Mouse (Mus musculus) MEL (cell line): ENCODE data around the gene Runx3. TPM values are rescaled to one million over a fixed set of nuclear protein-coding genes. Genes with fewer than 3 reads are reported as not detected.

ENCODE experiments used
- DNase-seq: peaks from one replicate; pipeline ENCODE4 v3.0.0; 2011; ENCODE audit warnings: low read depth, low spot score
- H3K27ac ChIP-seq: 2 replicates; pipeline ENCODE4 v1.5.1; 2012; ENCODE audit warnings: low read depth, mild to moderate bottlenecking, control low read depth, low read length, moderate library complexity; ENCODE audit not compliant: control insufficient read depth
- H3K27me3 ChIP-seq, 2 experiments: fragments of 150-350 bp in 1 of 2; sonication (generic) in 1 of 2; 2 replicates each; pipeline ENCODE4 v1.6.1; 2012; ENCODE audit warnings: low read length in 2 of 2, mild to moderate bottlenecking in 2 of 2, improper control_type of control experiment in 1 of 2, moderate library complexity in 1 of 2; ENCODE audit not compliant: insufficient read depth in 2 of 2, control insufficient read depth in 1 of 2
- H3K36me3 ChIP-seq, 2 experiments: 2 replicates each; pipeline ENCODE4 v1.6.1; 2012 to 2014; ENCODE audit warnings: low read length in 2 of 2, improper control_type of control experiment in 1 of 2, inconsistent platforms in 1 of 2, mild to moderate bottlenecking in 1 of 2; ENCODE audit not compliant: insufficient read depth in 2 of 2, control insufficient read depth in 1 of 2
- H3K4me1 ChIP-seq, 2 experiments: fragments of 150-350 bp in 1 of 2; sonication (generic) in 1 of 2; 2 replicates each; pipeline ENCODE4 v1.6.1; 2012; ENCODE audit warnings: low read length in 2 of 2, improper control_type of control experiment in 1 of 2, mild to moderate bottlenecking in 1 of 2; ENCODE audit not compliant: insufficient read depth in 2 of 2, control insufficient read depth in 1 of 2
- H3K4me3 ChIP-seq, 2 experiments: fragments of 150-350 bp in 1 of 2; sonication (generic) in 1 of 2; 2 replicates each; pipeline ENCODE4 v1.5.1; 2012; ENCODE audit warnings: low read depth in 2 of 2, low read length in 2 of 2, mild to moderate bottlenecking in 2 of 2, moderate library complexity in 2 of 2, control low read depth in 1 of 2, improper control_type of control experiment in 1 of 2; ENCODE audit not compliant: control insufficient read depth in 1 of 2, insufficient read depth in 1 of 2
- H3K79me2 ChIP-seq: 2 replicates; pipeline ENCODE4 v1.6.1; 2012; ENCODE audit warnings: mild to moderate bottlenecking, low read length, moderate library complexity; ENCODE audit not compliant: control insufficient read depth, poor library complexity, insufficient read depth
- H3K9ac ChIP-seq: 2 replicates; pipeline ENCODE4 v1.6.1; 2012; ENCODE audit warnings: low read depth, mild to moderate bottlenecking, control low read depth, low read length, moderate library complexity; ENCODE audit not compliant: control insufficient read depth, poor library complexity, severe bottlenecking
- H3K9me3 ChIP-seq: fragments of 150-350 bp; sonication (generic); replicated peaks from 2 replicates; pipeline ENCODE4 v1.6.1; 2012; ENCODE audit warnings: mild to moderate bottlenecking, low read length, improper control_type of control experiment, moderate library complexity; ENCODE audit not compliant: insufficient read depth
- CHD2 ChIP-seq: IDR thresholded peaks from 2 replicates; pipeline ENCODE4 v1.6.1; 2011; ENCODE audit warnings: low read length, improper control_type of control experiment
- ELF1 ChIP-seq: IDR thresholded peaks from 2 replicates; pipeline ENCODE4 v1.6.1; 2014; ENCODE audit warnings: low read depth, mild to moderate bottlenecking, inconsistent platforms, low read length, improper control_type of control experiment, moderate library complexity
- ETS1 ChIP-seq: IDR thresholded peaks from 2 replicates; pipeline ENCODE4 v1.6.1; 2012; ENCODE audit warnings: low read depth, mild to moderate bottlenecking, inconsistent platforms, low read length, improper control_type of control experiment, moderate library complexity
- GABPA ChIP-seq: IDR thresholded peaks from 2 replicates; pipeline ENCODE4 v1.6.1; 2012; ENCODE audit warnings: low read depth, mild to moderate bottlenecking, inconsistent platforms, low read length, improper control_type of control experiment, moderate library complexity
- GATA1 ChIP-seq: IDR thresholded peaks from 2 replicates; pipeline ENCODE4 v1.6.1; 2011; ENCODE audit warnings: low read depth, low read length, improper control_type of control experiment
- JUND ChIP-seq: IDR thresholded peaks from 2 replicates; pipeline ENCODE4 v1.6.1; 2011; ENCODE audit warnings: low read depth, mild to moderate bottlenecking, improper control_type of control experiment, low read length
- KAT2A ChIP-seq: conservative IDR thresholded peaks from 2 replicates; pipeline ENCODE4 v1.6.1; 2012; ENCODE audit warnings: low read depth, low read length, improper control_type of control experiment, inconsistent platforms
- MAZ ChIP-seq: IDR thresholded peaks from 2 replicates; pipeline ENCODE4 v1.6.1; 2012; ENCODE audit warnings: low read depth, mild to moderate bottlenecking, inconsistent platforms, low read length, improper control_type of control experiment
- MEF2A ChIP-seq: IDR thresholded peaks from 2 replicates; pipeline ENCODE4 v1.6.1; 2014; ENCODE audit warnings: low read depth, mild to moderate bottlenecking, inconsistent platforms, low read length, improper control_type of control experiment; ENCODE audit not compliant: poor library complexity, insufficient replicate concordance, severe bottlenecking; ENCODE audit errors: extremely low read depth
- MXI1 ChIP-seq: IDR thresholded peaks from 2 replicates; pipeline ENCODE4 v1.6.1; 2011; ENCODE audit warnings: mild to moderate bottlenecking, low read depth, low read length, improper control_type of control experiment
- NELFE ChIP-seq: IDR thresholded peaks from 2 replicates; pipeline ENCODE4 v1.6.1; 2011; ENCODE audit warnings: low read depth, low read length, improper control_type of control experiment
- POLR2AphosphoS5 ChIP-seq: IDR thresholded peaks from 2 replicates; pipeline ENCODE4 v1.6.1; 2012; ENCODE audit warnings: low read depth, borderline replicate concordance, mild to moderate bottlenecking, inconsistent platforms, low read length, moderate library complexity, mixed read lengths
- SIN3A ChIP-seq: IDR thresholded peaks from 2 replicates; pipeline ENCODE4 v1.6.1; 2012; ENCODE audit warnings: low read length, improper control_type of control experiment, inconsistent platforms
- SMC3 ChIP-seq: IDR thresholded peaks from 2 replicates; pipeline ENCODE4 v1.6.1; 2011; ENCODE audit warnings: low read depth, low read length, improper control_type of control experiment
- TCF12 ChIP-seq: IDR thresholded peaks from 2 replicates; pipeline ENCODE4 v1.6.1; 2014; ENCODE audit warnings: low read depth, mild to moderate bottlenecking, inconsistent platforms, low read length, improper control_type of control experiment, moderate library complexity
- UBTF ChIP-seq: IDR thresholded peaks from 2 replicates; pipeline ENCODE4 v1.6.1; 2012; ENCODE audit warnings: low read depth, mild to moderate bottlenecking, inconsistent platforms, low read length, improper control_type of control experiment, moderate library complexity, borderline replicate concordance; ENCODE audit not compliant: insufficient read depth
- ZKSCAN1 ChIP-seq: IDR thresholded peaks from 2 replicates; pipeline ENCODE4 v1.6.1; 2012; ENCODE audit warnings: low read depth, mild to moderate bottlenecking, inconsistent platforms, low read length, improper control_type of control experiment, moderate library complexity
- ZMIZ1 ChIP-seq: IDR thresholded peaks from 2 replicates; pipeline ENCODE4 v1.6.1; 2012; ENCODE audit warnings: low read depth, mild to moderate bottlenecking, inconsistent platforms, low read length, improper control_type of control experiment, moderate library complexity
- polyA plus RNA-seq, 2 experiments: library from polyadenylated mRNA; stranded (reverse) in 1 of 2; unstranded in 1 of 2; fragments of >175 nt in 1 of 2; fragments of >200 nt in 1 of 2; gene quantifications; 2 replicates each; pipeline versions ENCODE4 v1.2.1 to v1.2.4; 2012; ENCODE audit warnings: low replicate concordance in 2 of 2, low read depth in 1 of 2; ENCODE audit not compliant: insufficient read length in 2 of 2, insufficient read depth in 1 of 2, missing spikeins in 1 of 2
- total RNA-seq: library from RNA; depleted of rRNA; stranded (reverse); fragments of 300-350 nt; gene quantifications from 2 replicates; pipeline ENCODE4 v1.2.3, GENCODE M21; 2012

The Runx3 gene
- total and polyA plus RNA-seq, 3 experiments = 4.3 to 29.2 TPM; not detected in 1

- H3K4me1 ChIP-seq = no peaks in the 10 kb centered on the region
- H3K27me3 ChIP-seq = no peaks in the 10 kb centered on the region
- no peak for TF ChIP-seq TCF12
- no peak for TF ChIP-seq SMC3
- no peak for TF ChIP-seq UBTF
- TF ChIP-seq ZMIZ1 = no peak
- no peak for TF ChIP-seq POLR2AphosphoS5
- TF ChIP-seq SIN3A = no peak
- TF ChIP-seq GABPA = no peak
- no peak for TF ChIP-seq CHD2
- TF ChIP-seq JUND = no peak
- no peak for TF ChIP-seq ETS1
- no peak overlapping the region for H3K27ac ChIP-seq
- H3K79me2 ChIP-seq = no peaks in the 10 kb centered on the region
- H3K4me3 ChIP-seq = no peak overlapping the region
- DNase-seq = no peak
- no peaks in the 10 kb centered on the region for H3K9me3 ChIP-seq
- H3K36me3 ChIP-seq = peaks cover 0 to 17% of the 10 kb centered on the region in 2 experiments; a peak in 2 of 4 replicates
- H3K9ac ChIP-seq = no peak overlapping the region
Measured at GRCm38 (mm10) chr4:135220641-135221040, 100.2 kb downstream of the Runx3 start.

- Histone ChIP-seq H3K9me3 (no peaks in the 10 kb centered on the region), H3K36me3 (peaks cover 0 to 20% of the 10 kb centered on the region in 2 experiments; a peak in 2 of 4 replicates), H3K4me3 (no peak overlapping the region), H3K27ac (no peak overlapping the region), H3K9ac (no peak overlapping the region), H3K79me2 (no peaks in the 10 kb centered on the region), H3K4me1 (no peaks in the 10 kb centered on the region), H3K27me3 (no peaks in the 10 kb centered on the region)
- TF ChIP-seq SIN3A (no peak), MXI1 (no peak), SMC3 (no peak), MEF2A (no peak), GABPA (no peak), MAZ (no peak), NELFE (no peak), ETS1 (no peak), ELF1 (no peak), UBTF (no peak), ZKSCAN1 (no peak), KAT2A (no peak), GATA1 (no peak)
- DNase-seq = no peak
Measured at GRCm38 (mm10) chr4:135221632-135222407, 101.4 kb downstream of the Runx3 start.
